Mouse (Mus musculus): ENCODE data around the gene Pxt1. TPM values are rescaled to one million over a fixed set of nuclear protein-coding genes. Genes with fewer than 3 reads are reported as not detected.

The Pxt1 gene
- polyA plus RNA-seq, 1 experiment: not detected

DNA sequence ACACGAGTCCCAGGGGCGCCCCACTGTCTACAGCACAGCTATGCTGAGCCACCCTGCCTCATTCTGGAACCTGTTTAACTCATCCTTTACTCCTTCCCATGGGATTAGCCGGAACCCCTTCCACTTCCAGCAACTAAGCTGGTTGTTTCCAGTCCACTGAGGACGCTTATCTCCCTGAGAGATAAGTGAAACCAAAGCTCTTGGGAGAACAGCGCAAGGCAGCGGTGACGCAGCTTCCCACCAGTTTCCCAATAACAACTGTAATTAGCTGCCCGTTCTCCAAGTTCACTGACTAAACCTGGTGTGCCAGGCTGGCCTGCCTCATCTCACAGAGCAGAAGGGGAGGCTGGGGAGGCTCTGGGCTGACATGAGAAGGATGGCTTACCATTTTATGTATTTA lies 22.6 kb downstream of the Pxt1 start:
- no peaks in the 10 kb centered on the region for H3K79me3 ChIP-seq (ENCODE audit: low read depth)
- H3K79me2 ChIP-seq (ENCODE audit: control insufficient read depth, insufficient read depth): no peaks in the 10 kb centered on the region
- H3K36me3 ChIP-seq (ENCODE audit: control insufficient read depth, insufficient read depth): no peaks in the 10 kb centered on the region
- H3K27me3 ChIP-seq (ENCODE audit: control insufficient read depth, insufficient read depth, insufficient read length): no peaks in the 10 kb centered on the region
- no peak overlapping the region for H3ac ChIP-seq (ENCODE audit: control insufficient read depth, insufficient read length, low read depth)
- no peak overlapping the region for H3K4me3 ChIP-seq (ENCODE audit: insufficient read depth, poor library complexity, severe bottlenecking)
- TF ChIP-seq CEBPB (IDR thresholded peaks at IDR 0.05; ENCODE audit: low read depth) (no peak), MYOG (IDR thresholded peaks at IDR 0.05; ENCODE audit: control insufficient read depth, extremely low read depth, insufficient read length) (no peak), CTCF (IDR thresholded peaks at IDR 0.05; ENCODE audit: control insufficient read depth, insufficient read depth, insufficient read length) (no peak), FOSL1 (IDR thresholded peaks at IDR 0.05; ENCODE audit: insufficient read depth, low read length, poor library complexity, severe bottlenecking) (no peak), USF1 (IDR thresholded peaks at IDR 0.05; ENCODE audit: low read depth) (no peak), MYOD1 (IDR thresholded peaks at IDR 0.05; ENCODE audit: control insufficient read depth, insufficient read length, low read depth) (no peak), MAX (IDR thresholded peaks at IDR 0.05) (no peak)

DNA sequence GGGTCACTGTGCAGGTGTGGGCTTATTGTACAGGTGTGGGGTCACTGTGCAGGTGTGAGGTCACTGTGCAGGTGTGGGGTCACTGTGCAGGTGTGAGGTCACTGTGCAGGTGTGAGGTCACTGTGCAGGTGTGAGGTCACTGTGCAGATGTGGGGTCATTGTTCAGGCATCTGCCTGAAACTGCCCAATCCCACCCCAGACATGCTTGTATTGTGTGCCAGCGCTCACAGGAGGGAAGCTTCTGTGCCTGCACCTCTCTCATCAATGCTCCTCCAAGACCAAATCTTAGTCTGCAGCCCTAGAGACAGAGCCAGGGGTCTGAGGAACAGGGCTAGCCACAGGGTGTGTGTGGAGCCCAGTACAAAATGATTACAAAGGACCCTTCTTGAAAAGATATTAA lies 27.1 kb downstream of the Pxt1 start:
- H3K79me2 ChIP-seq (ENCODE audit: control insufficient read depth, insufficient read depth): no peaks in the 10 kb centered on the region
- no peaks in the 10 kb centered on the region for H3K27me3 ChIP-seq (ENCODE audit: control insufficient read depth, insufficient read depth, insufficient read length)
- no peak overlapping the region for H3ac ChIP-seq (ENCODE audit: control insufficient read depth, insufficient read length, low read depth)
- H3K4me3 ChIP-seq (ENCODE audit: insufficient read depth, poor library complexity, severe bottlenecking): no peak overlapping the region
- TF ChIP-seq CEBPB (IDR thresholded peaks at IDR 0.05; ENCODE audit: low read depth): no peak
- TF ChIP-seq FOSL1 (IDR thresholded peaks at IDR 0.05; ENCODE audit: insufficient read depth, low read length, poor library complexity, severe bottlenecking): no peak
- TF ChIP-seq USF1 (IDR thresholded peaks at IDR 0.05; ENCODE audit: low read depth): no peak
- no peak for TF ChIP-seq MAX (IDR thresholded peaks at IDR 0.05)
- TF ChIP-seq MYOD1 (IDR thresholded peaks at IDR 0.05; ENCODE audit: control insufficient read depth, insufficient read length, low read depth): no peak
- TF ChIP-seq CTCF (IDR thresholded peaks at IDR 0.05; ENCODE audit: control insufficient read depth, insufficient read depth, insufficient read length): no peak
- no peak for TF ChIP-seq MYOG (IDR thresholded peaks at IDR 0.05; ENCODE audit: control insufficient read depth, extremely low read depth, insufficient read length)
- H3K79me3 ChIP-seq (ENCODE audit: low read depth): no peaks in the 10 kb centered on the region
- no peaks in the 10 kb centered on the region for H3K36me3 ChIP-seq (ENCODE audit: control insufficient read depth, insufficient read depth)

DNA sequence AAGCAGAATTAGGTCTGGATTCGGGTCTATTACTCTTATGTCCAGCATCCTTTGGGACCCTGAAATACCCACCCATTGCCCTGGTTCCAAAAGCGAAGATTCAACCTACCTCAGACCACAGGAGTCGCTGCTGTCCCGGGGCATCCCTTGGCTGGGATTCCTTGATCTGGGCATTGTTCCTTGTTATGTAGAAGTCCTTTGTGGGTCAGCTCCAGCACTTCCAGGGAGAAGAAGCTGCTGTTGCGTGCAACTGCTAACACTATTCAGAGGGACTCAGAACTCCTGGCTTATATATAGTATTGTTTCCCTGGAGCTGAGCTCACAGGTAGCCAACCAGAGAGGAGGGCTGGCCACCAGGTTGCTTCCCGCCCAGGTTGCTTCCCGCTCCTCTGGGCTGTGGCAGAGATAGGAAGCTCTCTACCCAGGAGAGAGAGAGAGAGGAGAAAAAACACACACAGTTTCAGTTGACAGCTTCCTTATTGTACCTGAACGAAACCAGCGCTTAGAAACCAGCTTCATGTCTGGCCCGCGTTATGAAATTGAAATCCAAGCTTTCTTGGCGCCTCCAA lies 28.5 kb downstream of the Pxt1 start, which contains the start of gene 4930539E08Rik:
4930539E08Rik (minus strand) TSS at position 265 of the 569 bp plus-strand sequence.
- H3K36me3 ChIP-seq (ENCODE audit: control insufficient read depth, insufficient read depth): no peaks in the 10 kb centered on the region
- no peaks in the 10 kb centered on the region for H3K27me3 ChIP-seq (ENCODE audit: control insufficient read depth, insufficient read depth, insufficient read length)

DNA sequence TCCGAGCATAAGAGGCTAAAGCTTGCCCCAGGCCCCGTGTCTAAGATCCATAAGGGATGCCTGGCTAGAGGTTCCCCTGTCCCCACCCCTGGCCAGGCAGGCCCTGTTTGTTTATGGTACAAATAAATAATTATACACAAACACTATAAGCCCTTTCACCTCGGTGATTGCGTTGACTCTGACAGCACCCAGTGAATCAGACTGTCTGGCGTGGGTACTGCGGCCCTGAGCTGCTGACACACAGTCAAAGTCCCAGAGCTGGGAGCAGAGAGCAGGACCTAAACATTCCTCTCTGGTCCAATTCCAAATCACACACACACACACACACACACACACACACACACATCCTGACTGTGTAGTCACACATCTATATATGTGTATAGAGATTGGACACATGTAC lies 29.7 kb downstream of the Pxt1 start:
- Histone ChIP-seq H3ac (ENCODE audit: control insufficient read depth, insufficient read length, low read depth) (no peak overlapping the region), H3K27me3 (ENCODE audit: control insufficient read depth, insufficient read depth, insufficient read length) (no peaks in the 10 kb centered on the region), H3K79me3 (ENCODE audit: low read depth) (no peaks in the 10 kb centered on the region), H3K4me3 (ENCODE audit: insufficient read depth, poor library complexity, severe bottlenecking) (no peak overlapping the region), H3K79me2 (ENCODE audit: control insufficient read depth, insufficient read depth) (no peaks in the 10 kb centered on the region), H3K36me3 (ENCODE audit: control insufficient read depth, insufficient read depth) (no peaks in the 10 kb centered on the region)
- TF ChIP-seq CEBPB (IDR thresholded peaks at IDR 0.05; ENCODE audit: low read depth) (no peak), MYOG (IDR thresholded peaks at IDR 0.05; ENCODE audit: control insufficient read depth, extremely low read depth, insufficient read length) (no peak)

More for the DNA sequence above, 28.5 kb downstream of the Pxt1 start, which contains the start of gene 4930539E08Rik:
- TF ChIP-seq CEBPB (IDR thresholded peaks at IDR 0.05; ENCODE audit: low read depth) (no peak), FOSL1 (IDR thresholded peaks at IDR 0.05; ENCODE audit: insufficient read depth, low read length, poor library complexity, severe bottlenecking) (no peak), CTCF (IDR thresholded peaks at IDR 0.05; ENCODE audit: control insufficient read depth, insufficient read depth, insufficient read length) (no peak), MYOD1 (IDR thresholded peaks at IDR 0.05; ENCODE audit: control insufficient read depth, insufficient read length, low read depth) (no peak), USF1 (IDR thresholded peaks at IDR 0.05; ENCODE audit: low read depth) (no peak)
- H3K4me3 ChIP-seq (ENCODE audit: insufficient read depth, poor library complexity, severe bottlenecking): no peak within 1 kb of the TSS
- no peak within 1 kb of the TSS for H3ac ChIP-seq (ENCODE audit: control insufficient read depth, insufficient read length, low read depth)
- H3K79me2 ChIP-seq (ENCODE audit: control insufficient read depth, insufficient read depth): no peaks in the 10 kb centered on the region
- no peaks in the 10 kb centered on the region for H3K79me3 ChIP-seq (ENCODE audit: low read depth)

DNA sequence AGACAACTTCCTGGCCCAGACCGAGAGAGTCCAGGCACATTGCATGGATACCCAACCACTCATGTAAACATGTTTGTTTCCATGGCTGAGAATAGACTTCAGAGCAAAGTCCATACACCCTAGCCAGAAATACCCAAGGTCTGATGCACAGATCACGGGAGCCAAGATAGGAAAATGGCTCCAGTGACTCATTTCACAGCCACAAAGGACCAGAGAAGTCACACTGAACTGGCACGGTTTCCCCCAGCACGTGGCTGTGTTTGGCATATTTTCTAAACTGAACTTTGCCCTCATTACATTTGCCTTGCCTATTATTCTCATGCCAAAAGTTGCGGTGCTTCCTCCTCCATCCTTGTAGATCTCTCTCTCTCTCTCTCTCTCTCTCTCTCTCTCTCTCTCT lies 30.4 kb downstream of the Pxt1 start:
- no peak overlapping the region for H3ac ChIP-seq (ENCODE audit: control insufficient read depth, insufficient read length, low read depth)
- no peaks in the 10 kb centered on the region for H3K36me3 ChIP-seq (ENCODE audit: control insufficient read depth, insufficient read depth)
- peak; percentile 77 for TF ChIP-seq MAX (IDR thresholded peaks at IDR 0.05)
- TF ChIP-seq USF1 (IDR thresholded peaks at IDR 0.05; ENCODE audit: low read depth): peak; percentile 44
- TF ChIP-seq MYOD1 (IDR thresholded peaks at IDR 0.05; ENCODE audit: control insufficient read depth, insufficient read length, low read depth): no peak
- TF ChIP-seq MYOG (IDR thresholded peaks at IDR 0.05; ENCODE audit: control insufficient read depth, extremely low read depth, insufficient read length): no peak
- TF ChIP-seq CEBPB (IDR thresholded peaks at IDR 0.05; ENCODE audit: low read depth): no peak
- TF ChIP-seq FOSL1 (IDR thresholded peaks at IDR 0.05; ENCODE audit: insufficient read depth, low read length, poor library complexity, severe bottlenecking): no peak
- TF ChIP-seq CTCF (IDR thresholded peaks at IDR 0.05; ENCODE audit: control insufficient read depth, insufficient read depth, insufficient read length): no peak
- no peaks in the 10 kb centered on the region for H3K27me3 ChIP-seq (ENCODE audit: control insufficient read depth, insufficient read depth, insufficient read length)
- no peaks in the 10 kb centered on the region for H3K79me2 ChIP-seq (ENCODE audit: control insufficient read depth, insufficient read depth)
- H3K79me3 ChIP-seq (ENCODE audit: low read depth): no peaks in the 10 kb centered on the region
- H3K4me3 ChIP-seq (ENCODE audit: insufficient read depth, poor library complexity, severe bottlenecking): no peak overlapping the region

DNA sequence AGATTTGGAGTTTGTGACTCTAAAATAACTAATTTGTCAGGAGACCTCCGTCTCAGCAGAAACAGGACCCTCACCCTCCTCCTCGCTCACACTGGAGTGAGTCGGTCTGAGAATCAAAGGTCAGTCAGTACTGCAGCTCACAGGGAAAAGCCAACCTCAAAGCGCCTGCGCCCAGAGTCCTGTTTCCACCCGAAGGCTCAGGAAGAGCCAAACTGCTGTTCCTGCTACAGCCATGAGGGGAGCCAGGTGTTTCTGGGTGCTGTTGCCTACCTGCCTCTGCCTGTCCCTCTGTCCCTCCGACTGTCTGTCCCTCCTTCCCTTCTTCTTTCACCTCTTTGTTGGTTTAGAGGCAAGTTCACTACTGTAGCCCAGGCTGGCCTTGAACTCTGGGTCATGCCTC lies 33.5 kb downstream of the Pxt1 start:
- H3K79me2 ChIP-seq (ENCODE audit: control insufficient read depth, insufficient read depth): no peaks in the 10 kb centered on the region
- H3ac ChIP-seq (ENCODE audit: control insufficient read depth, insufficient read length, low read depth): no peak overlapping the region
- no peaks in the 10 kb centered on the region for H3K27me3 ChIP-seq (ENCODE audit: control insufficient read depth, insufficient read depth, insufficient read length)
- TF ChIP-seq CTCF (IDR thresholded peaks at IDR 0.05; ENCODE audit: control insufficient read depth, insufficient read depth, insufficient read length) (no peak), USF1 (IDR thresholded peaks at IDR 0.05; ENCODE audit: low read depth) (no peak), CEBPB (IDR thresholded peaks at IDR 0.05; ENCODE audit: low read depth) (no peak), MYOG (IDR thresholded peaks at IDR 0.05; ENCODE audit: control insufficient read depth, extremely low read depth, insufficient read length) (no peak), MAX (IDR thresholded peaks at IDR 0.05) (no peak), FOSL1 (IDR thresholded peaks at IDR 0.05; ENCODE audit: insufficient read depth, low read length, poor library complexity, severe bottlenecking) (no peak), MYOD1 (IDR thresholded peaks at IDR 0.05; ENCODE audit: control insufficient read depth, insufficient read length, low read depth) (no peak)
- no peaks in the 10 kb centered on the region for H3K79me3 ChIP-seq (ENCODE audit: low read depth)
- no peaks in the 10 kb centered on the region for H3K36me3 ChIP-seq (ENCODE audit: control insufficient read depth, insufficient read depth)
- no peak overlapping the region for H3K4me3 ChIP-seq (ENCODE audit: insufficient read depth, poor library complexity, severe bottlenecking)
